In the genomic region with DNA sequence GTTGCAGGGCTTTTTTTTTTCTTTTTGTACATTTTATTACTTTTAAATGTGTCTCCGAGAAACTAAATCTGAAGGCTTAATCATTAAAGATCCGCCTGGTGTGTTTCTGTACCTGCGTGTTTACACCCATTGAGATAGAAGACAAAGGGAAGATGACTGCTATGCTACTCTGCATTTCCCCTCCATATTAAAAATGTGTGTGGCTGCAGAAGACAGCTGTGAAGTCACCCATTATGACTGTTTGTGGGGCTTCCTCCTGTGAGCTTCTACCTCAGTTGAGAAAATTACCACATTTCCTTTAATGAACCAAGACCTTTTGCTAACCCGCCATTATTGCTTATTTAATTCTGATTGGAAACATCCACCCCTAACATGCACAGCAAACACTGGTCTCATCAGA, we compare ENCODE assay signal across 21 mouse cellular contexts.
DNase-seq lines count a peak whose midpoint lies in the region; ATAC-seq and TF ChIP-seq lines count a peak whose summit lies in the region.
"Had no signal": no experiment of that assay in that cellular context is flagged by ENCODE, and none has a peak within 500 bp of the region (broad histone marks: within the 10 kb centered on the region; RNA-seq: fewer than 3 reads in every experiment).

No protein-coding gene starts in this region.

- H3K4me1 ChIP-seq in kidney, embryonic 15.5 days = no peaks in the 10 kb centered on the region
- peaks cover 20% of the 10 kb centered on the region for H3K4me1 ChIP-seq in forebrain, embryonic 13.5 days
- peaks cover 20% of the 10 kb centered on the region for H3K4me1 ChIP-seq in midbrain, embryonic 13.5 days (replicated peaks)
- H3K4me1 ChIP-seq: limb, embryonic 12.5 days had no signal

- no peak overlapping the region for H3K4me3 ChIP-seq in kidney, embryonic 15.5 days (replicated peaks)
- no peak overlapping the region for H3K4me3 ChIP-seq in forebrain, embryonic 13.5 days
- H3K4me3 ChIP-seq in midbrain, embryonic 13.5 days (replicated peaks) = no peak overlapping the region
- H3K4me3 ChIP-seq: embryonic facial prominence, embryonic 10.5 days; heart, adult 2 months; limb, embryonic 12.5 days had no signal

- H3K36me3 ChIP-seq in kidney, embryonic 15.5 days = no peaks in the 10 kb centered on the region
- H3K36me3 ChIP-seq in forebrain, embryonic 13.5 days (ENCODE audit: poor library complexity, severe bottlenecking) = no peaks in the 10 kb centered on the region
- no peaks in the 10 kb centered on the region for H3K36me3 ChIP-seq in midbrain, embryonic 13.5 days
- H3K36me3 ChIP-seq: embryonic facial prominence, embryonic 10.5 days; limb, embryonic 12.5 days had no signal

- no peak for TF ChIP-seq POLR2A in brain, embryonic 14.5 days (IDR thresholded peaks at IDR 0.05; ENCODE audit: borderline replicate concordance, extremely low read depth, insufficient read depth, insufficient read length, poor library complexity, severe bottlenecking)

- TF ChIP-seq CTCF in brain, embryonic 14.5 days (IDR thresholded peaks at IDR 0.05; ENCODE audit: borderline replicate concordance, extremely low read depth, insufficient read depth, insufficient read length) = no peak

- no peaks in the 10 kb centered on the region for H3K27me3 ChIP-seq in kidney, embryonic 15.5 days
- no peaks in the 10 kb centered on the region for H3K27me3 ChIP-seq in forebrain, embryonic 13.5 days
- no peaks in the 10 kb centered on the region for H3K27me3 ChIP-seq in midbrain, embryonic 13.5 days
- H3K27me3 ChIP-seq: limb, embryonic 12.5 days had no signal

- H3K9me3 ChIP-seq in kidney, embryonic 15.5 days (replicated peaks) = no peaks in the 10 kb centered on the region
- H3K9me3 ChIP-seq in forebrain, embryonic 13.5 days (replicated peaks) = no peaks in the 10 kb centered on the region
- no peaks in the 10 kb centered on the region for H3K9me3 ChIP-seq in midbrain, embryonic 13.5 days
- H3K9me3 ChIP-seq: embryonic facial prominence, embryonic 10.5 days; limb, embryonic 12.5 days had no signal

- no peak for DNase-seq in kidney, adult 18-20 months
- DNase-seq in brain, embryonic 14.5 days (ENCODE audit: low read depth) = peak; percentile 53
- DNase-seq in heart, adult 8-10 months (ENCODE audit: low spot score) = no peak
- DNase-seq in adrenal gland, adult 18-20 months (ENCODE audit: low spot score in 2 of 2) = no peak
- DNase-seq: adrenal gland, postnatal 14 days; cerebellum, adult 9-11 months; gastrocnemius, postnatal 36 days; kidney, adult 8-10 months; liver, postnatal 0 days; right cerebral cortex, postnatal 14 days had no signal

- no peak overlapping the region for H3K9ac ChIP-seq in kidney, embryonic 15.5 days
- no peak overlapping the region for H3K9ac ChIP-seq in forebrain, embryonic 13.5 days
- no peak overlapping the region for H3K9ac ChIP-seq in midbrain, embryonic 13.5 days (replicated peaks)
- H3K9ac ChIP-seq: limb, embryonic 12.5 days; liver, postnatal 0 days had no signal

- H3K4me2 ChIP-seq in kidney, embryonic 15.5 days = no peak overlapping the region
- 0 out of 2 replicates have a peak overlapping the region, but pooled peaks have one; percentile 0 for H3K4me2 ChIP-seq in forebrain, embryonic 13.5 days
- H3K4me2 ChIP-seq in midbrain, embryonic 13.5 days (replicated peaks) = no peak overlapping the region
- H3K4me2 ChIP-seq: limb, embryonic 12.5 days; liver, embryonic 11.5 days had no signal

- H3K27ac ChIP-seq in kidney, embryonic 15.5 days = 0 out of 2 replicates have a peak overlapping the region, but pooled peaks have one; percentile 13
- H3K27ac ChIP-seq in forebrain, embryonic 13.5 days = peak overlapping the region; percentile 65
- peak overlapping the region; percentile 40 for H3K27ac ChIP-seq in midbrain, embryonic 13.5 days
- H3K27ac ChIP-seq: embryonic facial prominence, embryonic 10.5 days; heart, adult 2 months; limb, embryonic 12.5 days; macrophage had no signal

- WGBS in kidney, embryonic 15.5 days = 65% methylated on average over 4 of the region's 4 CpGs
- 55% methylated on average over 4 of the region's 4 CpGs for WGBS in forebrain, embryonic 13.5 days
- 51% methylated on average over 4 of the region's 4 CpGs for WGBS in midbrain, embryonic 13.5 days

- ATAC-seq in kidney, embryonic 15.5 days (replicated peaks; ENCODE audit: low FRiP score) = no peak
- peak; percentile 59; the same call in 1 of the 2 replicates for ATAC-seq in forebrain, embryonic 13.5 days
- peak; percentile 65; the same call in 1 of the 2 replicates for ATAC-seq in midbrain, embryonic 13.5 days
- ATAC-seq: activated CD4-positive, CD25-positive, alpha-beta regulatory T cell, adult 4 months; inflammation-experienced regulatory T-cells, adult 6 months; liver, postnatal 0 days; lung, postnatal 0 days had no signal

Comparison
In these comparisons a context has a peak if more than half of its experiments do, and no peak if none do; other contexts are left out.
1. H3K27ac ChIP-seq: peak in every context shown above with its lines; median percentile 65 in forebrain, embryonic 13.5 days; 40 in midbrain, embryonic 13.5 days; 13 in kidney, embryonic 15.5 days.